Mouse (Mus musculus): ENCODE results near the gene Strap.

DNA sequence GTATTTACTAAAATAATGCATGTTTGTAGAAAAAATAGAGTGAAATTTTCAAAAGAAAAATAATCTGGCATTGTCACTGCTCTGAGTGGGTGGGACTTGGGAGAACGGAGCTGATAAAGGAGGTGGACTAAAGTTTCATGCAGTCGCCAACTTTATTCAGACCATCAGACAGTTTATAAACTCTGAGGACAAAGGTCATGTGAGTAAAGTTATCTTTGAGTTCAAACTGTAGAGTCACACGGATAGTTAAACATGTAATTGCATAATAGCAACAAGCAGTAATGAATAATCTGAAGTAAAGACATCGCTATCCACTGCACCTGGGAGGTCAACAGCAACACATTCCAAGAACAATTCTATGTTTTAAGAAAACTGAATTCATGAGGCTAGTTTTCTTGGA lies 9.8 kb downstream of the Strap start:
- TF ChIP-seq POLR2A (IDR thresholded peaks at IDR 0.05; ENCODE audit: low read depth, low read length) = no peak
- no peak for TF ChIP-seq CTCF (IDR thresholded peaks at IDR 0.05; ENCODE audit: extremely low read depth, insufficient read depth, insufficient read length, insufficient replicate concordance)
